Mouse (Mus musculus) right cerebral cortex, adult 18-20 months (tissue): ENCODE data around the gene Cpxm2.
A peak's percentile ranks its signal among the peaks of the same experiment; 100 is the strongest.

Experiments
- DNase-seq: peaks from one replicate; pipeline ENCODE4 v3.0.0; 2022; ENCODE audit warnings: mixed read lengths

Cpxm2 gene

DNA sequence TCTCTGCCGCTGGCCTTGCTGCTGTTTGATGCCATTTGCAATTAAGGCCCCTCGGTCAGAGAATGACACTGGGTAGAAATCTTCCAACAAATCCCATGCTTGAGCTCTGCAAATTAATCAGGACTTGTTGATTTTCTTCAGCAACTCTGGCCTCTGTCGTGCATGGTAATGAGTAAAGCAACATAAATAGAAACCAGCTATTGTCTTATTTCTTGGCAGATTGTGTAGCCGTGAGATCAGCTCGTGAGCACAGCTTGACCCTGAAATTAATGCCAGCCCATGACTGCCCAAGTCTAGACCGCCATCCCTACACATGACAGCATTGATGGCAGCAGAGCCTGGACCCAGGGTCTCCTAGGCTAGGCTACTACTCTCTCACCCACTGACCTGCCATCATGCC is 25.9 kb downstream of the Cpxm2 start:
- no peak for DNase-seq

DNA sequence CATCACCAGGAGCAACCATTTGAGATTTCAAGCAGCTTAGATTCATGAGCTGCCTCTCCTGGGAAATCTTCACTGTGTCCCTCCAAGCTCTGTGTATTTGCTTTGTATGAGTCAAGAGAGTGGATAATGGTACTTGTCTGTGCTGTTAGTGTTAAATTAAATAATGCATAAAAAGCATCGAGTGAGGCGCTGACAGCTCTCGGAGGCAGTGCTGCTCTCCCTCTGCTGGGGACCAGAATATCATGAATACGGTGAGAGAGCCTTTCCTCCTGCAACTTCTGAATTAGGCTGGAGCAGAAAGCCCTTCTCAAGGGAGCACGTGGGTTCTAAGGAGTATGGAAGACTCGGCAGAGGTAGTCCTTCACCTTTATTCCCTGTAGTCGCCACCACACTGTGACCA is 29.6 kb downstream of the Cpxm2 start:
- DNase-seq, result peak; percentile 18

DNA sequence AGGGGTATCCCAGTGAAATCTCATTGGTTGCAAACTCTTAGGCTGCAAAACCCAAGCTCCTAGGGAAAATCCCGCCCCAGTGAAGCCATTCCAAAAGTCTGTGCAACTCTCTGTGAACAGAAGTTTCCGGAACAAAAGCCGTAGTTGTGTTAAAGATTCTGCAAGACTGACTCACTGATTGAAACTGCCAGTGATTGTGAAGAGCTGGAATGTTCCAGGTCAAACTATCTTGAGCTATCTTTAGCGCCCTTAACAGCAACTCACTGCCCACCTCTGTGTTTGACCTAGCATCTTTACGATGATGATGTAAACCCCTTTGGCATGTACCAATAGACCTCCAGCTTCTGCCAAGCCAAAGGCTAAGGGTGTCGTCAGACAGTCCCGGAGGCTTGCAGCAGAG is 31.3 kb downstream of the Cpxm2 start:
- no peak for DNase-seq

DNA sequence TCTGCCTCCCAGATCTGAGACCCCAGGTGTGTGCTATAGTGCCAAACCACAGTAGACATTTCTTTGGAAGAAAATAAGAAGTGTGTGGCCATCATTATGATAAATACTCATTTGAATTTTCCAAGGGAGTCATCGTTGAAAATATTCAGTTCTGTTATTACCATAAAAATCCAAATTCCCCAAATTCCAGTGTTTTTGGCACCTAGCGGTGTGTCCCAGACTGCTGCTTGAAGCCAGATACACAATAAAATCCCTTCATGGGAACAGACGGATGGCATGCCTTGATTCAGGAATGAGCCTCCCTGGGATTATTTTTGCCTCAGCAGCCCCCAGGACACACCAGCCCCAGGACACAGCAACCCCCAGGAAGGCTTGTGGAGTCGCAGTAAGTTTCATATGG is 34.7 kb downstream of the Cpxm2 start:
- DNase-seq, result no peak

DNA sequence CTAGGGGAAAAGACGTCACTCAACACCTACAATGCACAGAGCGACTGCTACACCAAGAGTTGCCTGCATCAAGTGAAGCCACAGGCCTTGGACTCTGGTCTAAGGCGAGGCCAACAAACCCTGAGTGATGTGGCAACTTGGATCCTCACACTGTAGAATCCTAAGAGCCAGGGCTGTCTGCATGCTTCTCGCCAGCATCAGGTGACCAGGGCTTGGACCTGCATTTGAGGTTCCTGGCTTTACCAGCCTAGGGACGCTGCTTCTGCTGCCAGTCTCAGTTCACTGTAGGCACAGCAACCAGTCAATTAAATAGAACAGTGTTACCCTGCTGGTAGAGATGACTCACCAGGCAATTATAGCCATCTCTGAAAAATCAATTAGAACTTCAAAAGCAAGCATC is 42.8 kb downstream of the Cpxm2 start:
- DNase-seq, result no peak

DNA sequence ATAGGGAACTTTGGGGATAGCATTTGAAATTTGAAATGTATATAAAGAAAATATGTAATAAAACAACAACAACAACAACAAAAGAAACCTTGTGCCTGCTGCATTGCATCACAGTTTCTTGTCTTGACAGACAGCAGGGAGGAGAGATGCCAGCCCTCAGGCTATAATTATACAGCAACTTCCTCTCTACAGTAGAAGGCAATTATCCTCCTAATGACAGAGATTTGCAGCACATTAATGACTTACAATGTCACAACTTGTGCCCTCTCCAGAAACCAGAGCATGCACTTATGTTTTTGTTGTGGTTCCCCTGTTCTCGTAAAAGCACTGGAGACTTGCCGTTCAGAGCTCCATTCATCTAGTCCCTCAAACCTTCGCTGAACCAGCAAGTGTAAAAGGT is 44.2 kb downstream of the Cpxm2 start:
- DNase-seq, result no peak

DNA sequence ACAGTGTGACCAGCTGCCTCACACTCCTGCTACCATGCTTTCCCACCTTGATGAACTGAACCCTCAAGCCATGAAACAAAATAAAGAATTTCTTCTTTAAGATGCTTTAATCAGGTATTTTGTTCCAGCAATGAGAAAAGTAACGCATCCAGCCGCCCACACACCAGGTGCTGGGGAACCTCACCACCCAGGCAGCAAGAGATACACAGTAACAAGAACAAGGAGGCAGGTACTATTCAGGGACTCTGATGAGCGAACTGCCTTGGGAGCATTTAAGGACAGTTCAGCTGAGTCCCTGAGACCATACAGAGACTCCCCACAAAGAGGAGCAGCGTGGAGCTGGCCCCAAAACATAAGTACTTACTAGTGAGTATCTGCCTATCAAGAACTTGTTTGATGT is 47.6 kb downstream of the Cpxm2 start:
- peak; percentile 41 for DNase-seq

DNA sequence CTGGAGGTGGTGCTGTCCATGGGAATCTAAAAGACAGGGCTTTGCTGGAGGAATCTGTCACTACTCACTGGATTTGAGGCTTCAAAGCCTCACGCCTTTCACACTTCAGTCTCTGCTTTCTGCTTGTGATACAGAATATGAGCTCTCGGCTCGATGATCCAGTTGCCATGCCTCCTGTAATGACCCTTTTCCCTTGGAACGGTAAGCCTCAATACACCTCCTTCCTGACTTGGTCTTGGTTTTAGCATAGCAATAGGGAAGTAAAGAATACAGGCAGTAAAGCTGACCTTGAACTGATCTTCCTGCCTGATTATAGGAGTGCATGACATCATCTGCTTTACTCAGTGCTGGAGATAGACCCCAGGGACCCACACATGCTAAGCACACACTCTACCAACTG is 49.2 kb downstream of the Cpxm2 start:
- no peak for DNase-seq

DNA sequence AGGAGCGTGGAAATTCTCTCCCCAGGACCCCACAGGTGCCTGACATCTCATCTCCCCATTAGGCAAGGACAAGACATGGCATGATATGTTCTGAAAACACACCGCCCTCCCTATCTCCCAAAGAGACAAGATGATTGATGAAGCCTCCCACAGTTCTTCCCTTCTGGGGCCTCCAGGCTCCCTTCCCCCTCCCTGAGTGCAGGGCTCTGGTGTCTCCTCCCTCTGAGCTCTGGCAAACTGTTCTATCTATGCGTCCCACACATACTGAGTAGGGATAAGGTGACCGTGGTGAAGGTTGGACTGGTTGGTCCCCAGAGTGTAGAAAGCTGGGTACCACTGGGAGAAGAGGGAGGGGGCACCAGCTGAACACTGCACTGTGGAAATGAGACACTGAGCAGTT is 56.1 kb downstream of the Cpxm2 start:
- no peak for DNase-seq

DNA sequence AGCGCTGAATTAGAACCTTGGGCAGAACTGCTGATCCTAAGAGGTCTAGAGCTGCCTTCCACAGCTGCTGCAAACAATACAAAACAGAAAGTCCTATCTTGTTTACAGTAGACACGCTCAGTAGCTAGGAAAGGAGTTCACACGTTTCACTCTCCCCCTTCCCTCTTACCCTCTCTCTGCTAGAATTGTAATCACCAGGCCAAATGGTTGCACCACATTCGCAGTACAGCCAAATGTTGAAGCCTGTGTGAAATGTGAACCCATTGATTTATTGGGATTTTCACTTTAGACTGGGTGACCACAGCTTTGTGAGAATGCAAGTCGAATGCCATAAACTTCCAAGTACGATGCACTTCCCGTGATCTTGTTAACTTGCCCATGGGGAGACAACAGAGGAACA is 59.9 kb downstream of the Cpxm2 start:
- DNase-seq, result no peak

DNA sequence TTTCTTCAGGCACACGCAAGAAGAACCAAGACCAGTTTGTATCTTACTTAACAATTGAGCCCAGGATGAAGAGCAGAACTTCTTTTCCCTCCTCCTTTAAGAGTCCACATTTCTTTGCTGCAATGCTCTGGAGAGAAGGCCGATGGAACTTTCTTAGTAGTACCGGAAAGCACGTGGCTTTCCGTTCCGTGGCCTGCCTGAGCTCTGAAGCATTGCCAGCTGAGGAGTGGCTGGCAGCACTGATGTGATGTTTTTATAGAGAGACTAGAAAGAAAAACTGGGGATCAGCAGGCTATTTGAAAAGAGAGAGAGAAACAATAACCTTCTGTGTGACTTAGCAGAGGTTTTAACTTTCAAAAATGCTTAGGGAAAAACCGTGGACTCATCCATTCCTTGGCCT is 63.0 kb downstream of the Cpxm2 start:
- DNase-seq, result no peak

DNA sequence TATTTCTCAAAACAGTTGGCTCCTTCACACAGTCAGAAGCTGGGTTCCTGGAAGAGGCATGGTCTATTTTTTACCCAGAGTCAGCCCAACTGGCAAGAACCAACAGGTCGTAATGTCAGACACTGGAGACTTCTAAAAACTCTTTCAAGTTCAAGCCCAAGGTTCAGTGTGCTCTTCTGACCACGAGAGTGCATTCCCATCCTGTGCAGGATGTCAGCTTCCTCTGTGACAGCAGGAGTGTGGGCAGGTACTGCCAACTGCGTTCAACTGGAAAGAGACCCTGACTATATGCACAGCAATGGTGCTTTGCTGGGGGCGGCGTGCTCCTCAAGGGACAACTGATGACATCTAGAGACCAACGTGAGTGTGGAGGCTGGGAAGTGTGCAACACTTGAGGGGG is 65.9 kb downstream of the Cpxm2 start:
- peak; percentile 34 for DNase-seq

DNA sequence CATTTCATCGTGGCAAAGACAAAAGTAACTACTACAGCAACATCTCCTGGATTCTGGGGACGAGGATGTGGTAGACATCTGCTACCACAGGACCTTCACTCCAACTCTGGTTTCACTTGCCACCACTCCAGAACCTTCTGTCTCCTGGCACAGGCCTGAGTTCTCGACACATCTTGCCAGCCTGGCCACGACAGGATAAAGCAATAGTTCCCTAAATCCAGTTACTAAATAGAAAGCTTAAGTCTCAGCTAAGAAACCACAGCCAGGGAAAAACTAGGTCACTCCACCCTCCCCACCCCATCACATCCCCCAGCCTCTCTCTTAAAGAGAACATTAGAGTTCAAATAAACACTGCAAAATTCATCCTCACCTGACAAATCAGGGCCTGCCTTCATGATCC is 66.4 kb downstream of the Cpxm2 start:
- DNase-seq, result peak; percentile 13

DNA sequence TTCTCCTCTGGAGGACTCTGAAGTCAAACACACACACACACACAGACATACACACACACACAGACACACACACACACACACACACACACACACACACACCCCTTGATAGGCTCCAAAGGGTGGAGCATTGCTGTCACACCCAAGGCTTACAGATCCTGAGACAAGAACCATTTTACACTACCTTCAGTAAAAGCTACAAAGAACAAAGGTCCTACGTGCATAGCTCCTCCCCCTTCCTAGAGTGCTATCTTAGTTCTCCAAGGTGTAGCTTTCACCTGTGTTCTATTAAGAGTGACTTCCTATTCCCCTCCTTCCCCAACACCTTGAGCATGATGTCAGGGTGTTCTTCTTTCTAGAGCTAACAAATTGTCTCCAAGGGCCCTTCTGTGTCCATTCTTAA is 78.7 kb downstream of the Cpxm2 start:
- DNase-seq, result no peak

DNA sequence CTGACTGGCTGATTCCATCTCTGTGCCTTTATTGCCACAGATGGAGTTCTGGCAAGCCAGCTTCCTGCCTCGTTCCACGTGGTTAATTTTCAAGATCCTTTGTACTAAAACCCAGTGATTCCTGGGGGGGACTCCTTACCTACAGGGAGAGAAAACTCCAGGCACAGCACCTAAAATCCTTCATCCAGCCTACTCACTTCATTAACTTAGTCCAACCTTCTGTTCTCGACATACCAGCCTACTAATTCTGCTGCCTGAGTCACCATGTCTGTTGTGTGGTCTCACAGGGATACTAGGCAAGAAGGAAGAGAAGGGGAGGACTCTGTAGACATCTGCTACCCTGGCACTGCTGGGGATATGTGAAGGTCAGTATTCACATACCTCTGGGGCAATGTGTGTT is 80.0 kb downstream of the Cpxm2 start:
- DNase-seq, result peak; percentile 57

DNA sequence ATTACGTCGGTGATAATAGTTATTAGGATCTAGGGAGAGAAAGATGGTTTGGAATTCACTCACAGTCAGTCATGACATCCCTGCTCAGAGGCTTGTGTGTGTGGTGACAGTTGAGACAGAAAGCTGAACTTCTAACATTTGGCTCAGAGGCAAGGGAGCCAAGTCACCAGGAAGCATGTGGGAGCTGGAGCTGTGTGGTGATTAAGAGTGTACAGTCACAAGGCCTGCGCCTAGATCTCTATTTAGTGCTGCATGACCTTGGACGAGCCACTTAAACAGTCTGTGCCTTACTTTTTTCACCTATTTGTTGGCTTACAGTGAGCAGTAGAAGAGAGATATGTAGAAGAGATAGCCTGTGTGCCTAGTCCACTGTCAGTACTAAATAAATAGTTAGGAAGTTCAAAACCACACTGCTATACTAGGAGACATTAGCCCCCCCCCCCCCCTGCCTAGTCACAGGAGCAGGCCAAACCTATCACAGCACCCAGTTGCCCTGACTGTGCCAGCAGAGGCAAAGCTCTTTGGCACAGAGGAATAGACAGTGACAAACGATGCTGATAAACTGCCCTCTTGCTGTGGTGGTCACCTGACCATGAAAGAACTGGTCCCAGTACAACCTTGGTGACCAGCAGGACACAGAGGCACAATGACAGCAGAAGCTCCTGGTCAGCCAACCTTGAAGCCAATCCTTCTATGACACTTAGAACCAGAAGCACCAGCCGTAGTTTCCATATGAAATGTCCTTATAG is 83.5 kb downstream of the Cpxm2 start:
- no peak for DNase-seq

DNA sequence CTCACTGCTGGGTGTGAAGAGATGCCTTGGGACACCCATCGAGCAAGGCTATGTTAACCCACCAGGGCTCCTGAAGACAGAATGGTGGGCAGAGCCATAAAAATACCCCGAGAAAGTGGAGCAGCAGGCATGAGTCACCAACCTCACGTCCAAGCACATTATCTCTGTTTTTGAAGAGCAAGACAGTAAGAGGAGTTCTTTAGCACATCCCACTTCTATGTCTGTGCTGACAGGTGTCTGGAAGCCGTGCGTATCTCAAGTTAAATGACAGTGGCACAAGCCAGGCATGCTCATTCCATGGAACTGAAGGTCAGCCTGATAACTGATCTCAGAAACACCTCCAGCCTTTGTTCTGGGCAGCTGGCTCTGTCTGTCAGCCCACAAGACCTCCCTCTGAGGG is 86.6 kb downstream of the Cpxm2 start:
- peak; percentile 86 for DNase-seq

DNA sequence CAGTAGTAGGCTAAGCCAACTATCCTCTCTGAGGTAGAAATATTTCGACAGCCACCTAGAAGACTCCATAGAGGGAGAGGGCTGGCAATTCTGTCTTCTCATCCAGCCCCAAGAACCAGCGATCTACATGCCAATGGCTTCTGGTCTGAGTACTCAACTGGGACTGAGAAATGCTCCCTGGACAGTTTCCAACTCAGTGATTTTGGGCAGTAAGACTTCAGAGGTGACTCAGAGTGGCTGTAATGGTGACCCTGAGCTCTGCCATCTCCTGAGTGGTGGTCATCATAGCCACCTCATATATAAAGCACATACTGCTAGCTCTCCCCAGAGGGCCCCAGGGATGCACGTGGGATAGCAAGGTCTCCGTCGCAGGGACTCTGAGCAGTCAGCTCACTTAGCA is 87.0 kb downstream of the Cpxm2 start:
- no peak for DNase-seq

DNA sequence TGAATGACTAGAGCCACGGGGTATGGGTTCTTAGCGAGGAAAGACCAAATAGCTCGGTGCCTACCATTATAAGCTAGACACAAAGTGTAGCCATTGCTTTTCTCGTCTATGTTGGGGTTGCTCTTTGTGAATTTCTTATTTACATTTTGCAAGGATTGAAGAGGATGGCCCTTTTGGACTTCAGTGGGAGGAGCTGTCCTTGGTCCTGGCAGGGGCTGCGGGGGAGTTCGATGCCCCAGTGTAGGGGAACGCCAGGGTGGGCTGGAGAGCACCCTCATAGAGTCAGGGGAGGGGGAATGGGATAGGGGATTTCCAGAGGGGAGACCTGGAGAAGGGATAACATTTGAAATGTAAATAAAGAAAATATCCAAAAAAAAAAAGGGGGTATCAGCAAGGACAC is 94.4 kb downstream of the Cpxm2 start:
- no peak for DNase-seq

DNA sequence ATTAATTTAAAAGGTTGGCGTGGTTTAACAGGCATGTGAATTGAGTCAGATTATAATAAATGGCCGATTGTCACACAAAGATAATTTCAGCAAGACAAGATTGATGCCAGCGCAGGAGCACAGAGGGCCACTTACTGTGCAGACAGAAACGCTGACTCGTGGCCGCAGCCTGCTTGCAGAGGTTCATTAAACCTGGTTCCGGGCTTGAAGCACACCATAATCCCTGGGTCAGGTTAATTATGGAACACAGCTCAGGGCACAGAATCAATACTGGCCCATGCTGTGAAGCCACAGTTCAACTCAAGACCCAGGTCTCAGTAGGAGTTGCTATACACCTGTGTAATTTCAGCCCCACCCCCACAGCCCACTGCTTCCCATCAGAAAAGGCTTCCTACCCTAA is 98.0 kb downstream of the Cpxm2 start:
- no peak for DNase-seq

DNA sequence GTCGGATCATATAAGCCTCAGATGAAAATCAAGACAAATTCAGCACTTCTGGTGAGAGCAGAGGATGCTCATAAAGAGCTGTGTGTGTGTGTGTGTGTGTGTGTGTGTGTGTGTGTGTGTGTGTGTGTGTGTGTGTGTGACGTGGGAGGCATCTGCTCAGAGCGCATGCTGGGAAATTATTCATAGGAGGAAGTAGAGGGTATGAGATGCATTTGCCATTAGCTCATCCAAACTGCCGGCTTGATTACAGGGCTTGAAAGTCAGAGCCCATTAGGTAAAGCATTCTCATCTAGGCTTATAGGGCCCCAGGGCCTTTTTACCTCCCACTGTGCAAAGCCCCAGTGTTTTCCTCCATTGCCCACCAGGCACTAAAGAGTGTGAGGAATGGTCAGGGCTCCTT is 107.9 kb downstream of the Cpxm2 start:
- no peak for DNase-seq

DNA sequence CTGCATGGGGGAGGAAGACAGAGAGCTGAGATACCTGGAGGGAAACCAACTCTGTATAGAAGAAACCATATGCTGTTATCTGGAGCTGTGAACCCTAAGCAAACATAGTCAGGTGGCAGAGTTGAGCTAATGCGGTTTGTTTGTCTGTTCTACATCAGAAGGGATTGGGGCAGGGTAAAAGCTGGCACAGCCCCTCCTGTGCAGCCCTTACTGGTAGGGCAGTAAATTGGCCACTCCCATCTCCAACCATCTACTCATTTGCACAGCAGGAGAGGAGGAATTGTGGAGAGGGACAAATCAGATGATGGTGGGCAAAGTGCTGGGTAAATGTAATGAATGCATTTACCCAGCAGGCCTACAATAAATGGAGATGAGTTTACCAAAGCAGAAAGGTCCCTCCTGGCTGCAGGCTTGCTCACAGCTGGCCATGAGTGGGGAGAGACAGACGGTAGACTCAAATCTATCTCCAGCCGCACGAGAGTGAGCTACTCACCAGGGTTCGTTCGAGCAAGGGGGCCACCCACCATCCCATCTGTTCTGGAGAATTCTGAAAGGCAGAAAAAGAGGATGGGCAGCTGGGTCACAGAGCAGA is 122.5 kb downstream of the Cpxm2 start:
- DNase-seq, result peak; percentile 26

DNA sequence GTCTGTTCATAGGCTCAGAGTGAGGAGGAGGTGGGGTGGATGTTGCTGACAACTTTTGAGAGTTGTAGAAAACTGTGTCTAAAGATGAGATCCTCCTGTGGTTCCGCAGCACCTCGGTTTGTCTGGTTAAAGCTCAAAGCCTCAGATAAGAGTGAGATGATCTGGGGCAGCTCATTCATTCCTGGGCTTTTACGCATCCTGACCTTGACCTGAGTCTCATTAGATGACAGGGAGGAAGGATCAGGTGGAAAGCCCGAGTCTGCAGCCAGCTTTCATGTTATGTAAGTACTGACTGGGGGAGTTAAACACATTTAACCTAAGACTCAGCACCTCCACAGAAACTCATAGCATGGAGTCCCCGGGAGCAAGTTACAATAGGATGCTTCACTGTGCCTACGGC is 127.9 kb downstream of the Cpxm2 start:
- DNase-seq, result no peak

DNA sequence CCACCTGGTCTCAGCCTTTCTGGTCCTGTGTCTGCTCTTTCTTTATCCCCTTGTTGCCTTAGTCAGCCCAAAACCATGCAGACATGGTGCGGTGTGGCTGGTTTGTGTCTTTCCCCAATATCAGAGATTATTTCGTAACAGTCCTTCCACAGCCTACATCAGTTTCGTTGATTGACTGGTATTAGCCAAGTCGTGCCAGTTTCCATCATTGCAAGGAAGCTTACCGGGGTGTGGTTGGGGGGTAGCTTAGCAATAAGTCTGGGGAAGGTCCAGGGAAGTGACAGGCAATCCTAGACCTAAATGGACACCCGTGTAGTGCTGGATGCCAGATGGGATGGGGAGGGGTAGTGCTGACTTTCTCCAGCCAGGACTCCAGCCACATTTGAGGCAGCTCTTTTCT is 128.9 kb downstream of the Cpxm2 start:
- DNase-seq, result no peak

DNA sequence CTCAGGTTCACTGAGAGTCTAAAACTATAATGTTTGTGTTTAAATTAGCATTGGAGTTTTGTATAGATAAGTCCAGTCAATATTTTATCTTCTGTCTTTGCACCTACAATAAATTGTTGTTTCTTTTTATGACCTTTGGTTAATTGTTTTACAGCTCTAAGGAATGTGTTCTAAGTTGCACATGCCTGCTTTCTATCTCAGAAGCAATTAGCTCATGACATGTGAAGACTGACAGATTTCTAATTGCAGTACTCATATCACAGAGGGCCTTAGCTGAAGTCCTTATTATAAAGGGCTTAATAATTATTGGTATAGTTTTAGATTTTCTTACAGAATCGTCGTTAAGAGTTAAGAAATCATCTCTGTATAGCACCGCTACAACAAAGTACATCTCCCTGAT is 138.6 kb downstream of the Cpxm2 start:
- no peak for DNase-seq
